Mouse (Mus musculus): Measurements from ENCODE around the gene Scarb1.
"Not testable (repeated sequence)": the region's sequence is repeated elsewhere in the genome, so short reads cannot be mapped to it uniquely, and the experiment has no call there.

Scarb1 gene

GRCm38 (mm10) chr5:125340547-125341262, at the start of gene Scarb1:
TSS of gene Scarb1 (minus strand) at chr5:125341094.
- DNase-seq (ENCODE audit: low spot score in 2 of 2): peak; percentile 81 to 86

- DNase-seq (ENCODE audit: low spot score in 2 of 2): peak; percentile 84
Measured at GRCm38 (mm10) chr5:125389579-125390441, 48.9 kb upstream of the Scarb1 start, which contains the start of gene Ubc. TSS of gene Ubc (minus strand) at chr5:125390202.

GRCm38 (mm10) chr5:125389131-125389578, 48.3 kb upstream of the Scarb1 start, which contains the start of gene Gm10382:
TSS of gene Gm10382 (plus strand) at chr5:125389322.
- DNase-seq (ENCODE audit: low spot score in 2 of 2): peak; percentile 74 to 78

GRCm38 (mm10) chr5:125388358-125389092, 47.6 kb upstream of the Scarb1 start:
- DNase-seq (ENCODE audit: low spot score in 2 of 2): no peak

- DNase-seq (ENCODE audit: low spot score in 2 of 2): not testable (repeated sequence)
Measured at GRCm38 (mm10) chr5:125387295-125387694, 46.4 kb upstream of the Scarb1 start.

- no peak for DNase-seq (ENCODE audit: low spot score in 2 of 2)
Measured at GRCm38 (mm10) chr5:125385215-125385940, 44.5 kb upstream of the Scarb1 start.

GRCm38 (mm10) chr5:125384512-125385214, 43.8 kb upstream of the Scarb1 start:
- no peak for DNase-seq (ENCODE audit: low spot score in 2 of 2)

- DNase-seq (ENCODE audit: low spot score in 2 of 2): no peak
Measured at GRCm38 (mm10) chr5:125383637-125384420, 42.9 kb upstream of the Scarb1 start.

- peak; percentile 67 to 77 for DNase-seq (ENCODE audit: low spot score in 2 of 2)
Measured at GRCm38 (mm10) chr5:125382673-125383558, 42.0 kb upstream of the Scarb1 start.

GRCm38 (mm10) chr5:125381954-125382672, 41.2 kb upstream of the Scarb1 start:
- no peak for DNase-seq (ENCODE audit: low spot score in 2 of 2)

GRCm38 (mm10) chr5:125378919-125379318, 38.0 kb upstream of the Scarb1 start:
- no peak for DNase-seq (ENCODE audit: low spot score in 2 of 2)

- DNase-seq (ENCODE audit: low spot score in 2 of 2): no peak
Measured at GRCm38 (mm10) chr5:125377214-125377613, 36.3 kb upstream of the Scarb1 start.

- no peak for DNase-seq (ENCODE audit: low spot score in 2 of 2)
Measured at GRCm38 (mm10) chr5:125375871-125376270, 35.0 kb upstream of the Scarb1 start.

GRCm38 (mm10) chr5:125372027-125372426, 31.1 kb upstream of the Scarb1 start:
- no peak for DNase-seq (ENCODE audit: low spot score in 2 of 2)

GRCm38 (mm10) chr5:125370950-125371693, 30.2 kb upstream of the Scarb1 start:
- DNase-seq (ENCODE audit: low spot score in 2 of 2): no peak

GRCm38 (mm10) chr5:125368568-125368967, 27.7 kb upstream of the Scarb1 start:
- DNase-seq (ENCODE audit: low spot score in 2 of 2): peak; percentile 80 to 87

GRCm38 (mm10) chr5:125368156-125368555, 27.3 kb upstream of the Scarb1 start:
- DNase-seq (ENCODE audit: low spot score in 2 of 2): no peak
